Mouse (Mus musculus): ENCODE results near the gene Crybg2.

Crybg2 gene

DNA sequence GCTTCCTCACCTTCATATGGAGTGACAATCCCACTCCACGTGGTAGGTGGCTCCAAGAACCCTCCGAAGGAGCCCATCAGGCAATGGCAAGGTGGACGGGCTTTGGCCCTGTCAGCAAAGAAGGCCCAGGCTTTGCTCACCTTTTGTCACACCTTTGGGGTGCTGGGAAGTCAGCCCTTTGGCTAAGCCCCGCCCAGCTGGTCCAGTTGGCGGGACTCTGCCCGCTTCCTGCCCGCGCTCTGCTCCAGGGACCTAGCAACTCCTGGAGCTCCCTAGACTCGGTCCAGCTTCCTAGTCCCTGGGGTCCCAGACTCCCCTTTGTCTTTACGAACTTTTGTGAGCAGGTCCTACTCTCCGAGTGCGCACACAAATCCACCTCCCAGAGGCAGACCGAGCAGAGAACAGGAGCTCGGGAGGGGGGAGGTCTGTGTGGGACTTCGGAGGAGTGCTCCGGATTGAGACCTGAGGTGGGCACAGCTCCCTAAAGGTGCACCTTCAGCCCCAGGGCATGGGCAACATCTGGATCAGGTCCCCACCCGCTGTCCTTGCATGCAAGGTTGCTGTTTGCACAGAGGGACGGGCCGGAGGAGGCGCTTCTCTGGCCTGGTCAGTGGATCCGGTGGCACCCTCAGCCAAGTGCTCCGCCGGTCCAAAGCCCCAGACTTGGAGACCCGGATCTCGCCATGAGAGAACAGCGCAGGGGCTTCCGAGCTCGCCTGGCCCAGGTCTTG lies at the start of gene Crybg2:
Gene Crybg2, plus strand, starts transcription at position 681 of the 731 bp plus-strand sequence.
- DNase-seq (ENCODE audit: low spot score in 2 of 2): no peak

DNA sequence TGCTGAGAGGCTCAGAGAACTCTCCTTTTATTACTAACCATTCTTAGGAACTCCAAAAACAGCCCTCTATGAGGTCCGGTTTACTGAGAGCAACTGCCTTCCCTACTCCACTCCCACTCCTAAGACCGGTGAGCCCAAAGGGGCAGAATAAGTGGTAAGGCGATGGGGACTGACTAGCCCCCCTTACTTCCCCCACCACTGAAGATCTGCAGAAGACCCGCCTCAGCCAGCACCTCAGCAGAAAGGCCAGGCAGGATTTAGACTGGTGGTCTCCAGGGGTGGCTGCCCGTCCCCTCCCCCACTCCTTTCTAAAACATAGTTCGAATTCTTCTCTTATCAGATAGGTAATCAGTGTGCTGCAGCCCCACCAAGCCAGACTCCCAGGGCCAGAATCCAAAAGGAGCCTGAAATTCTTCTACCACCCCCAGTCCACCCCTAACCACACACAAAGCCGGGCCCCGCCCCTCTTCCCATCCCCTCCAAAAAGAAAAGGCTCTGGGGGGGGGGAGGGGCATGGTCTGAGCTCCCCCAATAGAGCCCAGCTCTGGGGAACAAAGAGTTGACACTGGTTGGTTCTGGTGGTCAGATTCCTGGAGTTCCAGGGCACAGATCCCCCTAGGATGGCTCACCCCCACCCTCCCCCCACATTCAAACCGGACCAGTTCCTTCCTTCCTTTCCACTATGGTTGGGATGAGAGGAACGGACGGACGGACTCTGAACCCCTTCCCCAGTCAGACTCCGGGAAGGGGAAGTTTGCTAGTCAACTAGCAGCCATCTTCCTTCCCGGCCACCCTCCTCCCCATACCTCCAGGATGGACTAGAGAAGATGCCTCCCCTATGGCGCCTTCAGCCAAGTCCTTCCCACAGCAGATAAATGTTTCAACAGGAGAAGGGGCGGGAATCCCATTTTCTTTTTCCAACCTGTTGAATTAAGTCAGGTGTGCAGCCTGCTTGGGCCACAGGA lies 48.9 kb upstream of the Crybg2 start:
- no peak for DNase-seq (ENCODE audit: low spot score in 2 of 2)

- DNase-seq (ENCODE audit: low spot score in 2 of 2): no peak
These were observed 47.6 kb upstream of the Crybg2 start for GRCm38 (mm10) chr4:134012858-134013528.

- no peak for DNase-seq (ENCODE audit: low spot score in 2 of 2)
These were observed 44.4 kb upstream of the Crybg2 start for GRCm38 (mm10) chr4:134016208-134016607.

DNA sequence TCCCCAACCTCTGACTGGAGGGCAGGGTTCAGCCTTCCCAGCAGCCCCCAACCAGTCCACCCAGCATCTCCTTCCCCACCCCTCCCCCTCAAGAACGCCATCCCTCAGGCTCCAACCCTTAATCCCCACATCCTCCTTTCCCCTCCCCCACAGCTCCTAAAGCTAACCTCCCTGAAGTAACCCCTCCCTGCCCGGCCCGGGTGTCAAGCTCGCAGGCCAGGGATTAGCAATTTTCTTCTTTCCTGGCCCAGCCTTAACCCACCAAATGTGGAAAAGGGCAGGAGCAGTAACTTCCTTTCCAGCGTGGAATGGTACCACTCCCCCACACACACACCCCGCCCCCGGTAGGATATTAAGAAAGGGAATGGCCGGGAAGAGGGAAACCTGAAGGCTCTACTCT lies 43.8 kb upstream of the Crybg2 start:
- DNase-seq (ENCODE audit: low spot score in 2 of 2): no peak

DNA sequence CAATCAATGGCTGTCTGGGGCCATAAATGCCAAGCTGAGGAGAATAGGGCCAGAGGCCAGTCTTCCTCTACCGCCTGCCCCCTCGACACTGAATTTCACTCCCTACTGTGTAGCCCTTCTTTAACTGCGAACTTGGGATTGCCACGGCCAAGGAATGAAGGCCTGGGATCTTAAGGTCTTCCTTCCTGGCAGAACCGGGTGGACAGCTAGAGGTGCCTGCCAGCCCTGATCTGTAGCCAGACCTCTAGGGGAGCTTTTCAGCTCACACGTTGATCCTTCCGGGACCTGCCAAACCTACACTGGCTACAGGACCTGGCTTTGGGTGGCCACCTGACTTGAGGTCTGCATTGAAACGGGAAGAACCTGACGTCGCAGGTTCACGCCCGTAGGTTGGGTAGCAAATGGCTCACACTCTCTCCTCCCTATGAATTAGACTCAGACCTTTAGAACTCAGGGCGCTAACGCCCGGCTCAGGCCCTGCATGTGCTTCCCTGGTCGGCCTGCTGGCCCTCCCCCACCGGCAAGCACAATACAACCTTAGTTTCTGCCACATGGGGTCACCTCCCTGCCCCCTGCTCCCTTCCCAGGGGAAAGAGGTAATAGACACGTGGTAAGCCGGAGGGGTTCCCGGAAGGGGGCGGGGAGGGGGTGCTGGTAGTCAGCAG lies 43.3 kb upstream of the Crybg2 start:
- no peak for DNase-seq (ENCODE audit: low spot score in 2 of 2)

DNA sequence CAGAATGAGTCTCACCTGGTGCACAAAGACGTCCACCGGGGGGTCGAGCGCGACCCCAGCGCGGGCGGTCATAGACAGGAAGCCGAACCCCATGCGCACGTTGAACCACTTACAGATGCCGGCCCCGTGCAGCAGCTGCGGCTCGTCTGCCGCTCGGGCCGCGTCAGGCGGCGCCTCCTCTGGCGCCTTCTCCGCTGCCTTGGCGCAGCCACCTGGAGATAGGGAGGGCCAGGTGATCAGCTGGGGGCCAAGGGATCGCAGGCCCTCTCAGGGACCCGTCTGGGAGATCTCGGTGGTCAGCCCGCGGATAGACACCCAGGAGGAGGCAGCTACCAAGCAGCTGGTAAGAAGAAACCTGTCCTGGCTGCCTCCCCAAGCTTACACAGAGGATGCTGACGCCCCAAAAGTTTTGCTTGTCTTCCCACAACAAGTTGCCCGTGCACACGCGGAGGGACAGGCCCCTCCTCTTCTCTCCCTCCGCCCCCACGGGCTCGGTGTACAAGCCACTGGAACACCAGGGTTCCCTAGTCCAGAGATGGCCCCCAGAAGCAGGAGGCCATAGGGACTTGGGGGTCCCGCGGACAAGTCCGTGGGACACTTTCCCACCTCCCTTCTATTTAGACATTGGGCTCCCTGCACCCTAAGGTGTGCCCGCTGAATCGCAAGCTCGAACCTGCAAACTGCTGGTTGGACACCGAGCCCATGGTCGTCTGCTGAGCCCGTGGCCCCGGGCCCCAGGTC lies 42.4 kb upstream of the Crybg2 start:
- DNase-seq (ENCODE audit: low spot score in 2 of 2): no peak

- no peak for DNase-seq (ENCODE audit: low spot score in 2 of 2)
These were observed 41.9 kb upstream of the Crybg2 start, which contains the start of gene Lin28a for GRCm38 (mm10) chr4:134018779-134019145. Gene Lin28a, minus strand, starts transcription at chr4:134018841.

GRCm38 (mm10) chr4:134019210-134019609 lies 41.4 kb upstream of the Crybg2 start:
- no peak for DNase-seq (ENCODE audit: low spot score in 2 of 2)

DNA sequence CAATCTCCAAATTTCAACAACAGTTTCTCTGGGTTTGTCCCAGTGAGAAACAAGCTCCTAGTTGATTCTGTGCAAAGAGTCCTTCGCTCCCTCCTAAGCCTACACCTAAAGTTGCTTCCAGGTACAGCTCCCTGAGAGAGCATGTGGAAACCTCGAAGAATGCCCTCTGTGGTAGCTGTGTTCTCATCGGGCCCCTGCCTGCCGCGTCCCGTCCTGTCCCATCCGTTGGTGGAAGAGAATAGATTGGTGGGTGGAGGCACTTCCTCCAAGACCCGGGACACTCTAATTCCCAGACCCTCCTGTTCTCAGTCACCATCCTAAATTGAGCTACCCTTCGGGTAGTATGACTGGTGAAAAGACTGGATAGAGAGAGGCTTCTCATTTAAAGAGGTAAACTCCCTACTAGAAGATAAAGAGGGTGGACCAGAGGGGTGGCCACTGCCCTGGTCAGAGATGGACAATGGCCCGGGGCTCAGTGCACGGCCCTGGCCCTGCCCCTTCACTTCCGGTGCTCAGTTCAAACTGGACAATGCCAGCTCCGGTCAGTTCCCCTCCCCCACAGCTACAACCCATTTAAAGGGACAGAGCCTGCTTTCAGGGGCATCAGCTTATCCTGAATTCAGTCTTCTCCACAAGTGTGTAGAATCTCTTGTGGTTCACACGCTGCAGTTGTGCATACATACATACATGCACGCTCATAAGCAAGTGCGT lies 40.8 kb upstream of the Crybg2 start:
- DNase-seq (ENCODE audit: low spot score in 2 of 2): no peak

- DNase-seq (ENCODE audit: low spot score in 2 of 2): peak in 1 of 2 experiments; percentile 50
These were observed 40.0 kb upstream of the Crybg2 start for GRCm38 (mm10) chr4:134020621-134021020.

- no peak for DNase-seq (ENCODE audit: low spot score in 2 of 2)
These were observed 34.8 kb upstream of the Crybg2 start for GRCm38 (mm10) chr4:134025802-134026201.

GRCm38 (mm10) chr4:134035953-134036352 lies 24.7 kb upstream of the Crybg2 start:
- DNase-seq (ENCODE audit: low spot score in 2 of 2): peak; percentile 57 to 66

- DNase-seq (ENCODE audit: low spot score in 2 of 2): peak in 1 of 2 experiments; percentile 27
These were observed 19.1 kb upstream of the Crybg2 start for GRCm38 (mm10) chr4:134041317-134042123.

DNA sequence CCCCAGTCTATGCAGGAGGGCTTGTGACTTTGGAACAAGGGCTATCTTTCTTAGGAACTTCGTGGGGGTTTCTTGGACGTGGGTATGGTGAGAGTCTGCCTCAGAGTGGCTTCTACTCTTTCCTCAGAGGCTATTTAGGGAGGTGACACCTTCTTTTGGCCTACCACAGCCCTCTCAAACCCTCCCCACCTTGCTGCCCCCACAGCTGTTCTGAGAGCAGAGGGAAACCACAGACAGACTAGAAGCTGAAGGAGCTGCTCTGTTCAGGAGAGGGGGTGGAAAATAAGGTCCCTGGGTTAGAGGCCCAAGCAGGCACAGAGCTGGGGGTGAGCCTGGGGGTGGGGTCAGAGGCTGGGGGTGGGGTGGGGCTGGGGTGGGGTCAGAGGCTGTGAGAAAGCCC lies 17.6 kb upstream of the Crybg2 start:
- peak; percentile 23 to 27 for DNase-seq (ENCODE audit: low spot score in 2 of 2)

DNA sequence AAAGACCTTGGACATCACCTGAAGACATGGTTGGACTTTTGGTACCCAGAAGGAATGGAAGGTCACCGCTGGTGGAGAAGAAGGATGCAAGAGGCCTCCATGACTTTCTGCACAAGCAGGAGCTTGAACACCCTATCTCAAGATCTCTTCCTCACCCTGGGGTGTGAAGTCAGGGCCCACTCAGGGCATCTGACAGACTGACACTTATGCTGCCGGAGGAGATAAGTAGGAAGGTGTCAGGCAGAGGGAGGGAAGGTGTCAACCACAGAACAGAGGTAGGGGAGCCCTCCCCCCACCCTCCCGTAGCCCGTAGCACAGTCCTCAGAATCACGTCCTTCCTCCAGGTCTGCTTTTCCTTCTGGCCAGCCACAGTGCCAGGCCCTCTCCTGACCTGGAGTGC lies 13.0 kb upstream of the Crybg2 start:
- no peak for DNase-seq (ENCODE audit: low spot score in 2 of 2)

- no peak for DNase-seq (ENCODE audit: low spot score in 2 of 2)
These were observed 8.7 kb upstream of the Crybg2 start for GRCm38 (mm10) chr4:134051912-134052311.

DNA sequence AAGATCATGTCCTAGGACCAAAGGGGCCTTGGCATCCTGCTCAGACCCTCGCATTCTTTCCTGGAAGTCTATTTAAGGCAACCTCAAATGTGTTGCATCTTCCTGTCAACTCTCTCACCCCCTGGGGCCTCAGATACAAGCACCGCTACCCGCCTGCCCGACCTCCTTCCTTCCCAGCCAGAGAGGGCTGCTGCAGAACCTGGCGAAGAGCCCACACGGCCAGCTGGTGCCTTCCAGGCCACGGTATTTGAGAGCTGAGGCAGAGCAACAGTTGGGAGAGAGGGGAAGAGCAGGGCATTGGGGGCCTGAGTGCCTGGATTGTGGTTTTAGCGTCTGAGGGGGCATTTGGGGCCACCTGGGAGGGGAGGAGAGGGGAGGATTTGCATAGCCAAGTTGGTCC lies 8.1 kb upstream of the Crybg2 start:
- DNase-seq (ENCODE audit: low spot score in 2 of 2): no peak

- DNase-seq (ENCODE audit: low spot score in 2 of 2): no peak
These were observed 7.1 kb upstream of the Crybg2 start, which contains the start of gene Zfp683 for GRCm38 (mm10) chr4:134053538-134053937. Gene Zfp683, plus strand, starts transcription at chr4:134053838.
